Comparison of ENCODE assay signal across 8 mouse cellular contexts in genomic region chr17:29549543-29550428, GRCm38 (mm10). TPM values are rescaled to one million over a fixed set of nuclear protein-coding genes. Genes with fewer than 3 reads are reported as not detected.
A peak's percentile ranks its signal among the peaks of the same experiment; 100 is the strongest.
DNase-seq lines count a peak whose midpoint lies in the region; ATAC-seq and TF ChIP-seq lines count a peak whose summit lies in the region.

Gene Gm17657, minus strand, starts transcription at chr17:29549638.
Gene Tbc1d22b, plus strand, starts transcription at chr17:29549785.

- peak; percentile 77 for TF ChIP-seq POLR2A in brain, embryonic 14.5 days (IDR thresholded peaks at IDR 0.05; ENCODE audit: borderline replicate concordance, extremely low read depth, insufficient read depth, insufficient read length, poor library complexity, severe bottlenecking)

- peak; percentile 99 for ATAC-seq in heart, embryonic 13.5 days (ENCODE audit: extremely low read depth, insufficient number of reproducible peaks, low FRiP score, low TSS enrichment)
- peak; percentile 97 for ATAC-seq in liver, embryonic 12.5 days
- ATAC-seq in stomach, embryonic 15.5 days (ENCODE audit: insufficient read depth, low FRiP score, low read depth), result peak; percentile 99

- H3K9ac ChIP-seq in heart, embryonic 13.5 days, result peak within 1 kb of the TSS; percentile 95
- H3K9ac ChIP-seq in liver, embryonic 12.5 days, result peak within 1 kb of the TSS; percentile 91
- H3K9ac ChIP-seq in stomach, embryonic 15.5 days, result peak within 1 kb of the TSS; percentile 95

- H3K36me3 ChIP-seq in C2C12 (ENCODE audit: control insufficient read depth, insufficient read depth), result no peaks in the 10 kb centered on the region
- no peaks in the 10 kb centered on the region for H3K36me3 ChIP-seq in erythroblast, embryonic 14.5 days (ENCODE audit: control insufficient read depth)
- no peaks in the 10 kb centered on the region for H3K36me3 ChIP-seq in heart, embryonic 13.5 days
- no peaks in the 10 kb centered on the region for H3K36me3 ChIP-seq in liver, embryonic 12.5 days
- H3K36me3 ChIP-seq in stomach, embryonic 15.5 days, result no peaks in the 10 kb centered on the region

- H3K79me2 ChIP-seq in C2C12 (ENCODE audit: control insufficient read depth, insufficient read depth), result peaks cover 19% of the 10 kb centered on the region

- H3K9me3 ChIP-seq in erythroblast, embryonic 14.5 days (ENCODE audit: control insufficient read depth, low read length), result peaks cover 3% of the 10 kb centered on the region
- no peaks in the 10 kb centered on the region for H3K9me3 ChIP-seq in heart, embryonic 13.5 days
- H3K9me3 ChIP-seq in liver, embryonic 12.5 days (replicated peaks), result no peaks in the 10 kb centered on the region
- no peaks in the 10 kb centered on the region for H3K9me3 ChIP-seq in stomach, embryonic 15.5 days

- peak; percentile 97 for DNase-seq in brain, embryonic 14.5 days (ENCODE audit: low read depth)
- DNase-seq in kidney, postnatal 10 days, result peak; percentile 97
- DNase-seq in natural killer cell, adult 2 months (ENCODE audit: low spot score in 2 of 2), result peak; percentile 90 to 94

- H3K27me3 ChIP-seq in C2C12 (ENCODE audit: control insufficient read depth, insufficient read depth, insufficient read length), result no peaks in the 10 kb centered on the region
- peaks cover 2% of the 10 kb centered on the region; the same call in 1 of the 2 replicates for H3K27me3 ChIP-seq in erythroblast, embryonic 14.5 days (ENCODE audit: control insufficient read depth)
- no peaks in the 10 kb centered on the region for H3K27me3 ChIP-seq in heart, embryonic 13.5 days (replicated peaks)
- no peaks in the 10 kb centered on the region for H3K27me3 ChIP-seq in liver, embryonic 12.5 days (replicated peaks)
- H3K27me3 ChIP-seq in stomach, embryonic 15.5 days (replicated peaks), result no peaks in the 10 kb centered on the region

- no peak for TF ChIP-seq CTCF in C2C12 (IDR thresholded peaks at IDR 0.05; ENCODE audit: control insufficient read depth, insufficient read depth, insufficient read length)
- TF ChIP-seq CTCF in brain, embryonic 14.5 days (IDR thresholded peaks at IDR 0.05; ENCODE audit: borderline replicate concordance, extremely low read depth, insufficient read depth, insufficient read length), result no peak

- peak within 1 kb of the TSS; percentile 83 for H3ac ChIP-seq in C2C12 (ENCODE audit: control insufficient read depth, insufficient read length, low read depth)

- under 1% methylated on average over 44 of the region's 44 CpGs for WGBS in heart, embryonic 13.5 days
- WGBS in liver, embryonic 12.5 days (ENCODE audit: insufficient replicate concordance), result under 1% methylated on average over 43 of the region's 44 CpGs
- under 1% methylated on average over 43 of the region's 44 CpGs for WGBS in stomach, embryonic 15.5 days

- peak within 1 kb of the TSS; percentile 69 for H3K4me3 ChIP-seq in C2C12 (ENCODE audit: insufficient read depth, poor library complexity, severe bottlenecking)
- peak within 1 kb of the TSS; percentile 93 for H3K4me3 ChIP-seq in erythroblast, embryonic 14.5 days (replicated peaks)
- H3K4me3 ChIP-seq in heart, embryonic 13.5 days, result peak within 1 kb of the TSS; percentile 79
- peak within 1 kb of the TSS; percentile 94 for H3K4me3 ChIP-seq in liver, embryonic 12.5 days
- peak within 1 kb of the TSS; percentile 94 for H3K4me3 ChIP-seq in stomach, embryonic 15.5 days (replicated peaks)

- peak within 1 kb of the TSS; percentile 29 for H3K27ac ChIP-seq in heart, embryonic 13.5 days (replicated peaks)
- H3K27ac ChIP-seq in liver, embryonic 12.5 days, result peak within 1 kb of the TSS; percentile 65
- H3K27ac ChIP-seq in stomach, embryonic 15.5 days, result peak within 1 kb of the TSS; percentile 21; the same call in 1 of the 2 replicates

- peaks cover 30% of the 10 kb centered on the region for H3K4me1 ChIP-seq in erythroblast, embryonic 14.5 days (ENCODE audit: control insufficient read depth)
- H3K4me1 ChIP-seq in heart, embryonic 13.5 days, result peaks cover 29% of the 10 kb centered on the region
- H3K4me1 ChIP-seq in liver, embryonic 12.5 days, result peaks cover 38% of the 10 kb centered on the region
- H3K4me1 ChIP-seq in stomach, embryonic 15.5 days, result peaks cover 15% of the 10 kb centered on the region

- peaks cover 6% of the 10 kb centered on the region for H3K79me3 ChIP-seq in C2C12 (ENCODE audit: low read depth)

- peak within 1 kb of the TSS; percentile 98 for H3K4me2 ChIP-seq in heart, embryonic 13.5 days
- H3K4me2 ChIP-seq in liver, embryonic 12.5 days, result peak within 1 kb of the TSS; percentile 97
- H3K4me2 ChIP-seq in stomach, embryonic 15.5 days, result peak within 1 kb of the TSS; percentile 90

TF ChIP-seq in C2C12, 6 proteins besides CTCF, POLR2A, EP300 and RAD21:
- TF ChIP-seq MAX (IDR thresholded peaks at IDR 0.05) (no peak), FOSL1 (IDR thresholded peaks at IDR 0.05; ENCODE audit: insufficient read depth, low read length, poor library complexity, severe bottlenecking) (no peak), MYOG (IDR thresholded peaks at IDR 0.05; ENCODE audit: control insufficient read depth, extremely low read depth, insufficient read length) (no peak), USF1 (IDR thresholded peaks at IDR 0.05; ENCODE audit: low read depth) (no peak), MYOD1 (IDR thresholded peaks at IDR 0.05; ENCODE audit: control insufficient read depth, insufficient read length, low read depth) (no peak), CEBPB (IDR thresholded peaks at IDR 0.05; ENCODE audit: low read depth) (no peak)

RNA-seq across cellular contexts. Expression of gene Gm17657, which starts in this region (rescaled TPM):
- not detected for polyA plus RNA-seq in C2C12 (2012; fragmentation: generic; extraction: Trizol)
- polyA plus RNA-seq in brain, embryonic 14.5 days (2012; rRNA removed), result not detected in 2 replicates
- not detected in 2 replicates for polyA plus RNA-seq in erythroblast, embryonic 14.5 days (2012)
- not detected in 2 replicates for polyA plus RNA-seq in heart, embryonic 13.5 days (2015; fragmentation: Nextera tagmentation; extraction: Ambion mirVana)
- polyA plus RNA-seq in liver, embryonic 12.5 days (2016; fragmentation: Nextera tagmentation; extraction: Ambion mirVana), result not detected in 2 replicates
- polyA plus RNA-seq in stomach, embryonic 15.5 days (2015; fragmentation: Nextera tagmentation; extraction: Ambion mirVana), result not detected in 2 replicates

RNA-seq across cellular contexts. Expression of gene Tbc1d22b, which starts in this region (rescaled TPM):
- 7.9 TPM for polyA plus RNA-seq in C2C12 (2012; fragmentation: generic; extraction: Trizol)
- polyA plus RNA-seq in brain, embryonic 14.5 days (2012; rRNA removed), result 29.2 and 40.6 TPM in 2 replicates
- 0.99 and 1.1 TPM in 2 replicates for polyA plus RNA-seq in erythroblast, embryonic 14.5 days (2012)
- 10.3 and 10.7 TPM in 2 replicates for polyA plus RNA-seq in heart, embryonic 13.5 days (2015; fragmentation: Nextera tagmentation; extraction: Ambion mirVana)
- 7.4 and 7.9 TPM in 2 replicates for polyA plus RNA-seq in liver, embryonic 12.5 days (2016; fragmentation: Nextera tagmentation; extraction: Ambion mirVana)
- polyA plus RNA-seq in stomach, embryonic 15.5 days (2015; fragmentation: Nextera tagmentation; extraction: Ambion mirVana), result 12.2 and 14.8 TPM in 2 replicates

Comparison
In these comparisons a context has a peak if more than half of its experiments do, and no peak if none do; other contexts are left out.
1. Peak in every context shown above with its lines: DNase-seq, ATAC-seq, H3K4me3 ChIP-seq and H3K27ac ChIP-seq.